Mouse (Mus musculus): ENCODE measurements at regions not wholly inside any gene's neighbourhood (a gene's known extent, or its start where the extent isn't known, plus 50 kb on each side); places are given as distances from the start of the nearest gene placed in this dataset.

DNA sequence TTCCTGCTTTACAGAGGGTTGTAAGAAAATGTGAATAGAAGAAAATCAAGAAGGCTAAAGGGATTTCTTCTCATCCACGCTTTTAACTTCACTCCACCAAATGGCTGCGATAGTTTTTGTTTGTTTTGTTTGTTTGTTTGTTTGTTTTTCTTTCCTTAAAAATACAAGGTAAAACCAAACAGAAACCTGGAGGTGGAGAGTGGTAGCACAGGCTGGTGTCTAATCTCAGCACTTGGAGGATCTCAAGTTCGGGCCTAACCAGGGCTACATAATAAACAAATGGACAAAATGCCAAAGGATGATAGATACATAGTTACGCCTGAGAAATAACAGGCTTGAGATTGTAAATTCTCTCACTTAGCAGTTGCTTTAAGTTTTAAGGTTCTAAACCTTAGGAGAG lies 50.8 kb upstream of the Mboat1 start:
- Histone ChIP-seq H3K27ac (no peak overlapping the region), H3K36me3 (no peaks in the 10 kb centered on the region), H3K4me3 (no peak overlapping the region), H3K9ac (no peak overlapping the region), H3K4me1 (no peaks in the 10 kb centered on the region; the same call in 1 of the 2 replicates), H3K4me2 (no peak overlapping the region), H3K27me3 (no peaks in the 10 kb centered on the region), H3K9me3 (no peaks in the 10 kb centered on the region)
- WGBS: 58% methylated on average over 4 of the region's 4 CpGs
- no peak for ATAC-seq (ENCODE audit: insufficient number of reproducible peaks, low FRiP score, low TSS enrichment, low read depth)

- no peak overlapping the region for H3K9ac ChIP-seq
- H3K4me1 ChIP-seq: no peaks in the 10 kb centered on the region; the same call in 1 of the 2 replicates
- peak overlapping the region; percentile 22; the same call in 1 of the 2 replicates for H3K4me2 ChIP-seq
- no peaks in the 10 kb centered on the region for H3K36me3 ChIP-seq
- no peaks in the 10 kb centered on the region for H3K27me3 ChIP-seq
- H3K27ac ChIP-seq: no peak overlapping the region
- 1% methylated on average over 10 of the region's 10 CpGs for WGBS
- no peaks in the 10 kb centered on the region for H3K9me3 ChIP-seq
- ATAC-seq (ENCODE audit: insufficient number of reproducible peaks, low FRiP score, low TSS enrichment, low read depth): no peak
- H3K4me3 ChIP-seq: no peak overlapping the region
These were observed 51.3 kb upstream of the Mboat1 start for GRCm38 (mm10) chr13:30085005-30085404.

DNA sequence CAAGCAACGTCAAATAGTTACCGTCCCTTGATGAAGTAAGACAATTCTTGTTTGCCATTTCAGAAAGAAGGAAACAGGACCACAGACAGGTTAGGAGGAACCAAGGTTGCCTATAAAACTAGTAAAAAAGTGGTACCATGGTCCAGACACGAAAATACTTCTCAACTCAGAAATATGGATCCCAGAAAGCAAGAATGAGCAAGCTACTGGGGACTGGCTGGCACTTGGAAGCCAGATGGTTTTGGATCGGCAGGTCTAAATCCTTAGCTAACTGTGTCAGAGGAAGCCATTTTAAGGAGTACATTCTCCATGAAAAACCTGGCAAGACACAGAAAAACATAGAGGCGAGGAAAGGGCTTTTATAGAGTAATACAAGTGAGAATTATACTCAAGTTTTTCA lies 51.9 kb upstream of the Mboat1 start:
- Histone ChIP-seq H3K36me3 (no peaks in the 10 kb centered on the region), H3K27me3 (no peaks in the 10 kb centered on the region), H3K27ac (no peak overlapping the region), H3K4me3 (no peak overlapping the region), H3K4me1 (no peaks in the 10 kb centered on the region; the same call in 1 of the 2 replicates), H3K4me2 (no peak overlapping the region), H3K9me3 (no peaks in the 10 kb centered on the region), H3K9ac (no peak overlapping the region)
- ATAC-seq (ENCODE audit: insufficient number of reproducible peaks, low FRiP score, low TSS enrichment, low read depth): no peak
- WGBS: 67% methylated on average over 5 of the region's 5 CpGs

- ATAC-seq (ENCODE audit: insufficient number of reproducible peaks, low FRiP score, low TSS enrichment, low read depth): no peak
These were observed 52.3 kb upstream of the Mboat1 start for GRCm38 (mm10) chr13:30083949-30084348.

DNA sequence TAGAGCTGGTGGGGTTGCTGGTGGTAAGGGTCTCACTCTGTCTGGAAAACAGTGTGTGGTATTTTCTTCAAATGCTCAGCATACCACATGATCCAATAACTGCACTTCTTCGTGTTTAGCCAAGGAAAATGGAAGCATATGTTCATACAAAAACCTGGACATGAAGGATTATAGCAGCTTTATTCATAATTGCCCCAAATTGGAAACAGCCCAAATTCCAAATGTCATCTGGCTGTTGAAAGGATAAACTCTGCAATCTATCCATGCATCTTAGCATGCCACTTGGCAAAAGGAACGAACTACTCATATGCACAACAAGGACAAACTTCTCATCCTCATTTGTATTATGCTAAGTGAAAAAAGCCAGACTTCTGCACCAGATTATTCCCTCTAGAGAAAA lies 53.5 kb upstream of the Mboat1 start:
- no peak for ATAC-seq (ENCODE audit: insufficient number of reproducible peaks, low FRiP score, low TSS enrichment, low read depth)
- no peaks in the 10 kb centered on the region for H3K36me3 ChIP-seq
- H3K27ac ChIP-seq: no peak overlapping the region
- no peaks in the 10 kb centered on the region for H3K9me3 ChIP-seq
- no peaks in the 10 kb centered on the region; the same call in 1 of the 2 replicates for H3K4me1 ChIP-seq
- H3K9ac ChIP-seq: no peak overlapping the region
- H3K27me3 ChIP-seq: no peaks in the 10 kb centered on the region
- H3K4me2 ChIP-seq: no peak overlapping the region
- WGBS: 42% methylated on average over 2 of the region's 2 CpGs
- no peak overlapping the region for H3K4me3 ChIP-seq

More at GRCm38 (mm10) chr13:30083949-30084348, 52.3 kb upstream of the Mboat1 start:
- Histone ChIP-seq H3K4me3 (no peak overlapping the region), H3K9ac (no peak overlapping the region), H3K27ac (no peak overlapping the region), H3K4me2 (no peak overlapping the region), H3K4me1 (no peaks in the 10 kb centered on the region; the same call in 1 of the 2 replicates), H3K36me3 (no peaks in the 10 kb centered on the region), H3K9me3 (no peaks in the 10 kb centered on the region), H3K27me3 (no peaks in the 10 kb centered on the region)
- WGBS: 72% methylated on average over 6 of the region's 6 CpGs

- H3K27ac ChIP-seq: no peak overlapping the region
- no peaks in the 10 kb centered on the region for H3K27me3 ChIP-seq
- H3K36me3 ChIP-seq: no peaks in the 10 kb centered on the region
- ATAC-seq (ENCODE audit: insufficient number of reproducible peaks, low FRiP score, low TSS enrichment, low read depth): no peak
- H3K4me2 ChIP-seq: no peak overlapping the region
- no peak overlapping the region for H3K4me3 ChIP-seq
- no peaks in the 10 kb centered on the region; the same call in 1 of the 2 replicates for H3K4me1 ChIP-seq
- WGBS: 66% methylated on average over 15 of the region's 15 CpGs
- no peak overlapping the region for H3K9ac ChIP-seq
- H3K9me3 ChIP-seq: no peaks in the 10 kb centered on the region
These were observed 55.4 kb upstream of the Mboat1 start for GRCm38 (mm10) chr13:30080705-30081474.

- H3K4me2 ChIP-seq: no peak overlapping the region
- no peak overlapping the region for H3K9ac ChIP-seq
- no peaks in the 10 kb centered on the region for H3K4me1 ChIP-seq
- no peak overlapping the region for H3K4me3 ChIP-seq
- H3K27ac ChIP-seq: no peak overlapping the region
- H3K9me3 ChIP-seq: no peaks in the 10 kb centered on the region
- 91% methylated on average over 2 of the region's 2 CpGs for WGBS
- no peak for ATAC-seq (ENCODE audit: insufficient number of reproducible peaks, low FRiP score, low TSS enrichment, low read depth)
- no peaks in the 10 kb centered on the region for H3K27me3 ChIP-seq
- no peaks in the 10 kb centered on the region for H3K36me3 ChIP-seq
These were observed 61.7 kb upstream of the Mboat1 start for GRCm38 (mm10) chr13:30074517-30075064.

- no peak overlapping the region for H3K27ac ChIP-seq
These were observed 62.2 kb upstream of the Mboat1 start for GRCm38 (mm10) chr13:30074069-30074468.

GRCm38 (mm10) chr13:30069397-30069796 lies 66.9 kb upstream of the Mboat1 start:
- H3K4me3 ChIP-seq: no peak overlapping the region
- H3K9ac ChIP-seq: no peak overlapping the region
- ATAC-seq (ENCODE audit: insufficient number of reproducible peaks, low FRiP score, low TSS enrichment, low read depth): no peak
- no peaks in the 10 kb centered on the region for H3K36me3 ChIP-seq
- no peaks in the 10 kb centered on the region for H3K4me1 ChIP-seq
- H3K4me2 ChIP-seq: no peak overlapping the region
- WGBS: 64% methylated on average over 2 of the region's 2 CpGs
- no peaks in the 10 kb centered on the region for H3K9me3 ChIP-seq
- H3K27ac ChIP-seq: no peak overlapping the region
- H3K27me3 ChIP-seq: no peaks in the 10 kb centered on the region

More at GRCm38 (mm10) chr13:30074069-30074468, 62.2 kb upstream of the Mboat1 start:
- WGBS: 87% methylated on average over 3 of the region's 3 CpGs
- H3K9me3 ChIP-seq: no peaks in the 10 kb centered on the region
- H3K9ac ChIP-seq: no peak overlapping the region
- no peak for ATAC-seq (ENCODE audit: insufficient number of reproducible peaks, low FRiP score, low TSS enrichment, low read depth)
- no peak overlapping the region for H3K4me3 ChIP-seq
- H3K4me2 ChIP-seq: no peak overlapping the region
- no peaks in the 10 kb centered on the region for H3K36me3 ChIP-seq
- H3K4me1 ChIP-seq: no peaks in the 10 kb centered on the region
- no peaks in the 10 kb centered on the region for H3K27me3 ChIP-seq

- Histone ChIP-seq H3K27ac (no peak overlapping the region), H3K9ac (no peak overlapping the region), H3K4me2 (no peak overlapping the region), H3K9me3 (no peaks in the 10 kb centered on the region), H3K4me1 (no peaks in the 10 kb centered on the region), H3K4me3 (no peak overlapping the region), H3K27me3 (no peaks in the 10 kb centered on the region), H3K36me3 (no peaks in the 10 kb centered on the region)
- 64% methylated on average over 6 of the region's 6 CpGs for WGBS
- no peak for ATAC-seq (ENCODE audit: insufficient number of reproducible peaks, low FRiP score, low TSS enrichment, low read depth)
These were observed 68.5 kb upstream of the Mboat1 start for GRCm38 (mm10) chr13:30067581-30068375.

GRCm38 (mm10) chr13:30065520-30065919 lies 70.8 kb upstream of the Mboat1 start:
- H3K9me3 ChIP-seq: no peaks in the 10 kb centered on the region
- 58% methylated on average over 8 of the region's 8 CpGs for WGBS
- no peaks in the 10 kb centered on the region for H3K4me1 ChIP-seq
- no peak for ATAC-seq (ENCODE audit: insufficient number of reproducible peaks, low FRiP score, low TSS enrichment, low read depth)
- H3K27me3 ChIP-seq: no peaks in the 10 kb centered on the region
- no peaks in the 10 kb centered on the region for H3K36me3 ChIP-seq
- H3K4me2 ChIP-seq: no peak overlapping the region
- no peak overlapping the region for H3K27ac ChIP-seq
- no peak overlapping the region for H3K9ac ChIP-seq
- H3K4me3 ChIP-seq: no peak overlapping the region

GRCm38 (mm10) chr13:30063741-30064140 lies 72.5 kb upstream of the Mboat1 start:
- Histone ChIP-seq H3K27me3 (no peaks in the 10 kb centered on the region), H3K4me3 (no peak overlapping the region), H3K4me1 (no peaks in the 10 kb centered on the region), H3K9me3 (no peaks in the 10 kb centered on the region), H3K4me2 (no peak overlapping the region), H3K36me3 (no peaks in the 10 kb centered on the region), H3K9ac (no peak overlapping the region), H3K27ac (no peak overlapping the region)
- ATAC-seq (ENCODE audit: insufficient number of reproducible peaks, low FRiP score, low TSS enrichment, low read depth): no peak
- 77% methylated on average over 3 of the region's 3 CpGs for WGBS
